Mouse (Mus musculus) left cerebral cortex, adult 9 months (tissue): ENCODE measurements around the gene Ap3d1.

Experiments
- DNase-seq, 2 experiments: peaks; one replicate each; pipeline ENCODE4 v3.0.0; 2022; ENCODE audit warnings: low spot score in 2 of 2

Gene Ap3d1

DNA sequence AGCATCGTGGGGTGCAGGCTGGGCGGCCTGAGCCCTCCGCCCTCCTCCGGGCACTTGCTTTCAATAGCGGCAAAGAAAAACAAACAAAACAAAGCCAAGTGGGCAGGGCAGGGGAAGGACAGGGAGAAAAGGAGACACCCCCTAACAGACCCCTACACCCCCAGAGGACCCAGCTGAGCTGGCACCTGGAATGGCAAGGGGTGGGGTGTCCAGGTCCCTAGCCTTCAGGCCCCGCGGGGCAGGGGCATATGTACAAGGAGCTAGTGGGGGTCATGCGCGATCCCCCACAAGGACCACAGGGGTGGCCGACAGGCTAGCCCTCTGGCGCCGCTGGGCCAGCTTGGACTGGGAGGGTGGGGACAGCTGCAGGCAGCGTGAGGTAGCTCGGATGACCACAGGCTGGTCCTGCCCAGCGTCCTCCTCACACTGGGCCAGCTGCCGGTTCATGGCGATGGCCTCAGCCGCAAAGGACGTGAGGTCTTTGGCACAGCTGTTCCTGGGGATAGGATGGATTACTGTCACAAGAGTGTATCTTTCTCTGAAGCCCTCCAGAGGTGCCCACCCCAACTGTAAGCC is 75.1 kb downstream of the Ap3d1 start:
- DNase-seq: no peak

DNA sequence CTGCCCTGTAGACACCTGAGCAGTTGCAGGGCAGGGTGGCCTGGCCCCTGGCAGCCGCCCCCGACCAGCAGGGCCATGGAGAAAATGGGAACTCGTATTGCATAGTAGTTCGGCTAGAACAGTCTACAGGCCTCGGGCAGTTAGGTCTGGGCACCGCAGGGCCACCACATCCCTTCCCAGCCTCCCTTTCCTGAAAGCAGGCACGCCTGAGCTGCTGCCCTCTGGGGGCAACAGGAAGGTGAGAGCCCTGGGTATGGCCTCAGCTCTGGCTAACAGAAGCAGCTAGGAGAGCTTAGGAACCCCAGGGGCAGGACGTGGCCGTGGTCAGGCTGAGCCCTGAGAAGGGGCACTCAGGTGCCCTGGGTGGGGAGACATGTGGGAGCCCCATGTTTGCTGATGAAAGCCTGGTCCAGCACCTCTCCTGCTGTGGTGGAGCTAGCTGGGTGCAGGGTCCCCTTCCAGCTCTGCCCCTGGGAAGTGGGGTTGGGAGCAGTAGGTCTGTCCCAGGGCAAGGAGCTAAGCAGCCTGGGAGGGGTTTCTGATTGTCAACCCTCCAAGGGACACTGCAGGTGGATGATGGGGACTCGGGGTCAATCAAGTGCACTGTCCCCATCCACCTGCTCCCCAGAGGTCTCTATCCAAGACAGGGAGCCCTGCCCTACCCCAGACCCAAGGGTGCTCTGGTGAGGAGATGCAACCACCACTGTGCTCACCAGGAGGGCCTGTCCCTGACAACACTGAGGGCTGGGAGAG is 75.9 kb downstream of the Ap3d1 start:
- no peak for DNase-seq

DNA sequence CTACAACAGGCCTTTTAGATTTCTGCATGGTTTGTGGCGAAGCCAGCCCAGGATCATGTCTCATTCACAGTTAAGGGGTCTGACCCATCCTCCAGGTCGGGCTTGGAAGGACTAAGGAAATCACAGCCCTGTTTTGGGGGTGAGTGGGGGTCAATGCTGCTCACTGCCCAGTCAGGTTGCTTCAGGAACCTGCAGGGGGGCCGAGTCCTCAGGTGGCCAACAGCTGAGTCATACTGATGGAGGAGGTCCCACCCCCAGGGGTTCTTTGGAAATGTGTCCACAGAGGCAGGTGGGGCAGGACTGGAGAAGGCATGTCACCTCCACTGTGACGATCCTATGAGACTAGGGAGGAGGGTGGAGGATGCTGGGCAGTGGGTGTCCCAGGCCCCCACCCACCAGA is 76.6 kb downstream of the Ap3d1 start:
- DNase-seq: no peak

GRCm38 (mm10) chr10:80665016-80665380 is 77.1 kb downstream of the Ap3d1 start:
- no peak for DNase-seq

GRCm38 (mm10) chr10:80664197-80665015 is 77.7 kb downstream of the Ap3d1 start:
- DNase-seq: no peak

DNA sequence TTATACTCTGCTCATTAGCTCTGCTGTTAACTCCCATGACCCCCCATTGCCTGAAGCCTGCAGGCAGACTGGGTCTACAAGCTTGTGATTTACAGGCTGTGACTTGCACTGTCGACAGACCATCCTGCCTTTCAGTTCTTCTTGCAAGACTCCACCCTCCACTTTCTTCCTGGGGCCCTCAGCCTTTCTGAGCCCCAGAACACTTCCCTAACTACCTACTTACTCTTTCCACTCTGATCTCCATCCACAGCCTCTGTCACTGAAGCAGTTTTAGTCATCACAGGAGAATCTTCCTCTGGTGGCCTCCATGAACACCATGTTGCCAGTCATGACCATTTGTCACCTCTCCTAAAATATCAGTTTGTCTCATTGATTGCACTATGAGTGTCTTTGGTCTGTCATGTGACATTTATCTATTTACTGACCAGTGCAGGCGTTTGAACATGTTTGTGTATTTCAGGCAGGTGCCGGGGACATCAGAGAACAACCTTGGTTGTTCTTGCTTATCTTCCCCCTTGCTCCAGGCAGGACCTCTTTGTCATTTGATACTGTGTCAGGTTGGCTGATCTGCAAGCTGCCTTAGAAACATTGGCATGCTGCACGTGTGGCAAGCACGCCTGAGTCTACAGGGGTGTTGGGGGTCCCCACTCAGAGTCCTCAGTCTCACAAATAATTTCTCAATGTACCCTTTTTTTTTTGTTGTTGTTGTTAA is 78.4 kb downstream of the Ap3d1 start:
- DNase-seq: no peak

DNA sequence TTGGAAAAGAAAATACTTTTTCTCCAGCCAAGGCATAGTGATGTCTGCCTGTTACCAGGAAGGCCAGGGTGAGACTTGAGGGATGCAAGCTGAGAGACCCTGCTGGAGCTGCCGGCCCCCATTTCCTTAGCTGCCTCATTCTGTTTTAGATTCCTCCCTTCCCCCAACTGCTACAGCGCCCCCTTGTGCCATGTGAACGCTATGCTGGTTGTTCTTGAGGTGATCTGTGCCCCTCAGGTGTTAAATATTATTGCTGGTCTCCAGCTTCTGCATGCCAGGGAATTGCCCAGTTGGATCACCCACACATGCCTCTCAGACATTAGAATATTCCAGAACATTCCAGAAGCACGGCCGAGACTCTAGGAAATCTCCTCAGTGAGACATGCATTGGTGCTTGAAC is 80.9 kb downstream of the Ap3d1 start:
- no peak for DNase-seq

- peak in 1 of 2 experiments; percentile 84 for DNase-seq
Observed at GRCm38 (mm10) chr10:80659213-80659612, 82.9 kb downstream of the Ap3d1 start.

- no peak for DNase-seq
Observed at GRCm38 (mm10) chr10:80658841-80659202, 83.2 kb downstream of the Ap3d1 start.

- no peak for DNase-seq
Observed at GRCm38 (mm10) chr10:80658194-80658840, 83.7 kb downstream of the Ap3d1 start.
